Mouse (Mus musculus): ENCODE results near the gene Spef1.

GRCm38 (mm10) chr2:131234127-131234650 is 47.1 kb upstream of the Spef1 start:
- TF ChIP-seq CTCF (IDR thresholded peaks at IDR 0.05; ENCODE audit: low read depth) (no peak), EP300 (optimal IDR thresholded peaks at IDR 0.05) (no peak)

Data from stomach, postnatal 0 days (tissue).